Mouse (Mus musculus) heart, embryonic 12.5 days (tissue): ENCODE measurements around the gene Olfr625-ps1. TPM values are rescaled to one million over a fixed set of nuclear protein-coding genes. Genes with fewer than 3 reads are reported as not detected.
"Not testable (repeated sequence)": the region's sequence is repeated elsewhere in the genome, so short reads cannot be mapped to it uniquely, and the experiment has no call there.

Source experiments
- ATAC-seq: fragments of 200-750 bp; cut with Nextera tagmentation; 2 replicates; pipeline ENCODE4 v1.8.0; 2017; ENCODE audit warnings: moderate TSS enrichment, moderate library complexity; ENCODE audit not compliant: insufficient number of reproducible peaks, low FRiP score
- H3K27ac ChIP-seq: fragments of 300-500 bp; sonication (generic); 2 replicates; pipeline ENCODE4 v1.5.1; 2016; ENCODE audit warnings: mild to moderate bottlenecking, moderate library complexity; ENCODE audit not compliant: poor library complexity, severe bottlenecking
- H3K27me3 ChIP-seq: fragments of 300-500 bp; sonication (generic); replicated peaks from 2 replicates; pipeline ENCODE4 v1.6.1; 2016; ENCODE audit warnings: mild to moderate bottlenecking, moderate library complexity
- H3K36me3 ChIP-seq: fragments of 300-500 bp; sonication (generic); 2 replicates; pipeline ENCODE4 v1.6.1; 2016; ENCODE audit warnings: mild to moderate bottlenecking, moderate library complexity
- H3K4me1 ChIP-seq: fragments of 300-500 bp; sonication (generic); replicated peaks from 2 replicates; pipeline ENCODE4 v1.6.1; 2016; ENCODE audit warnings: mild to moderate bottlenecking
- H3K4me2 ChIP-seq: fragments of 300-500 bp; sonication (generic); 2 replicates; pipeline ENCODE4 v1.6.1; 2016; ENCODE audit warnings: mild to moderate bottlenecking, moderate library complexity
- H3K4me3 ChIP-seq: fragments of 300-500 bp; sonication (generic); 2 replicates; pipeline ENCODE4 v1.5.1; 2016; ENCODE audit warnings: mild to moderate bottlenecking
- H3K9ac ChIP-seq: fragments of 300-500 bp; sonication (generic); 2 replicates; pipeline ENCODE4 v1.6.1; 2016; ENCODE audit warnings: mild to moderate bottlenecking, moderate library complexity
- H3K9me3 ChIP-seq: fragments of 300-500 bp; sonication (generic); replicated peaks from 2 replicates; pipeline ENCODE4 v1.6.1; 2016; ENCODE audit warnings: mild to moderate bottlenecking, moderate library complexity
- WGBS: fragments of 180-500 bp; shearing (Covaris S2); methylation state at CpG from one replicate; pipeline ENCODE4 v1.1.7; 2016; 5-methylcytosine and 5-hydroxymethylcytosine counted together
- polyA plus RNA-seq: library from polyadenylated mRNA; unstranded; fragments of >200 nt; fragmentation: Nextera tagmentation; extraction: Ambion mirVana; gene quantifications from 2 replicates; pipeline ENCODE4 v1.2.1, GENCODE M21; 2016

Olfr625-ps1 gene
- not detected in 2 replicates for polyA plus RNA-seq

DNA sequence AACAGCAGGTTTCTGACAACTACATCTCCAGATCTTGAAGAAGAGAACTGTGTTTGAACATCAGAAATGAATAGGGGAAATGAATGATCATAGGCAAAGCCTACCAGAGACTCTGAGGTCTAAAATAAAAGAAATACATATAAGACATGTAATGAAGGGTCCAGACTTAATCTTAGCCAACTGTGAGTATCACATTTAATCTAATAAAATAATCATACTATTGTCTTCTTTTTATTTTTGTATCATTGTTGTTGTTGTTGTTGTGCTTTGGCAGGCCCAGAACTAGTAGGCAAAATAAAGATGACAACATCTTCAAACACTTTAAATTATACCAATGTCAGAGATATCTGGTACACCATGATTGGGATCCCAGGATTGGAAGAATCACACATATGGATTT is at the start of gene Olfr625-ps1:
TSS of gene Olfr625-ps1 (plus strand) at position 301 of the 400 bp plus-strand sequence.
- Histone ChIP-seq H3K9me3 (no peaks in the 10 kb centered on the region), H3K4me2 (no peak within 1 kb of the TSS), H3K36me3 (no peaks in the 10 kb centered on the region), H3K27me3 (no peaks in the 10 kb centered on the region), H3K4me1 (no peaks in the 10 kb centered on the region), H3K9ac (no peak within 1 kb of the TSS), H3K4me3 (no peak within 1 kb of the TSS), H3K27ac (no peak within 1 kb of the TSS)
- no peak for ATAC-seq

DNA sequence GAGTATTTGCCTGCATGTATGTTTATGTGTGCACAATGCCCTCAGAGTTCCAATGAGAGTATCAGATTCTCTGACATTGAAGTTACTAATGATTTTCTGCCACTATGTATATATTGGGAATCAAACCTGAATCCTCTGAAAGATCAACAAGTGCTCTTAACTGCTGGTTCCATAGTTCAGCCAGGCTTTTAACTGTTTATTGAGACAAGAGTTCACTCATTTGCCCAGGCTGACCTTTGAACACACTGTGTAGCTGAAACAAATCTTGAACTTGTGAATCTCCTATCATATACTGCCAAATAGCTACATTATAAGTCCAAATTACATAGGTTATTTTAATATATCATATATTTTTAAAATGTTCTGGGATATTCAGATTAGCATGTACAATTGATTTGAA is 45.7 kb upstream of the Olfr625-ps1 start:
- ATAC-seq: no peak
- Histone ChIP-seq H3K27ac (no peak overlapping the region), H3K4me1 (no peaks in the 10 kb centered on the region), H3K4me3 (no peak overlapping the region), H3K9ac (no peak overlapping the region), H3K4me2 (no peak overlapping the region), H3K9me3 (no peaks in the 10 kb centered on the region), H3K27me3 (no peaks in the 10 kb centered on the region), H3K36me3 (no peaks in the 10 kb centered on the region)

DNA sequence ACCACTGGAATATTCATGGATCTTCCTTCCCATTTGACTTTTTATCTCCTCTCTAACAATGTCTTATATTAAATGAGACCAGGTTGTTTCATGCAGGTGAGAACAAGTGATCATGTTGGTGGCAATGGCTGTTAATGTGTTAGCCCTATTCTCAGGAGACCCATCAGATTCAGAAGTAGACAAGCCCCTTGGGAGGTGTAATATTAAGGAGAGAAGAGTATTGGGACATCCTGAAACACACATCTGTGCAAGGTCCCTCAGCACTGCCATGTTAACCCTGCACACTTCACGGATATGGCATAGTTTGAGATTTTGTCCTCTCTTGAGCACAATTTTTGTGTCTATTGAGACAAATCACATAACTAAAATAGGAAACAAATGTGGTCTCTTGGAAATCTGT is 39.9 kb upstream of the Olfr625-ps1 start, which contains the start of gene Olfr622:
TSS of gene Olfr622 (minus strand) at position 101 of the 400 bp plus-strand sequence.
- ATAC-seq: no peak
- no peak within 1 kb of the TSS for H3K4me2 ChIP-seq
- 80% methylated on average over 1 of the region's 1 CpGs for WGBS
- no peak within 1 kb of the TSS for H3K9ac ChIP-seq
- H3K4me3 ChIP-seq: no peak within 1 kb of the TSS
- no peak within 1 kb of the TSS for H3K27ac ChIP-seq
- no peaks in the 10 kb centered on the region for H3K9me3 ChIP-seq
- no peaks in the 10 kb centered on the region for H3K27me3 ChIP-seq
- no peaks in the 10 kb centered on the region for H3K36me3 ChIP-seq
- H3K4me1 ChIP-seq: no peaks in the 10 kb centered on the region

DNA sequence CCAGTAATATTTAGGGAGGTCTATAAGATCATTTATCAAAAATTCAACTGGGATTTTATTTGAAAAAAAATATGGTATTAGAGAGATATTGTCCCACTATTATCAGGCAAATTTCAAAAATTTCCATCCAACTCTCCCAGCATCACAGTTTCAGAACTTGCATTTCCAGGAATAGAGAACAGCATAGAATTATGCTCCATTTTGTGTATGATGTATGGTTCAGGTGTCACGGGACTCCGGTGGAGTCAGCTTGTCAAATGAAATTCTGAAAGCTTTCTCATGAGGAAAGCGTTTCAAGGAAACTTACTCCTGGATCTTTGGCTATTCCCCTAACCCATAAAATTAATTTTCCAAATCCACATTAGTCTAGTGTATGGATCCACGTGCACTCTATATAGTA is 38.5 kb upstream of the Olfr625-ps1 start:
- H3K27me3 ChIP-seq: no peaks in the 10 kb centered on the region
- ATAC-seq: no peak
- WGBS: 82% methylated on average over 4 of the region's 4 CpGs

DNA sequence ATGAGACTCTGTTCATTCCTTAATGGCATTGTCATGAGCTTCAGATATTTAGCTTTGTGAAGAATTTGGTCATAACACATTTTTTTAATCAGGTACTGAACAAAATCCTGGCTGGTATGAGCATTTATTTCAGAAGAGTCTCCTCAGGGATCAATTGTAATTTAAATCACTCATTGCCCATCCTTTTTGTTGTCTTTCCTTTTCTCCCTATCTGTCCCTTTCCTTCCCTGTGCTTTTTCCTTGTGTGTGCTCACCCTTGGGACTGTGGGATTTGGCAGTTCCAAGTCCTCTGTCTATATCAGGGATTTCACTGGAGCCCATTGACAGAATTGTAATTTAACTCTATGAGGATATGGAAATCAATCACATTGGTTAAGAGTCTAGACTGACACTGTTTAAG is 18.9 kb upstream of the Olfr625-ps1 start, which contains the start of gene Olfr623:
TSS of gene Olfr623 (minus strand) at position 101 of the 400 bp plus-strand sequence.
- H3K36me3 ChIP-seq: no peaks in the 10 kb centered on the region
- ATAC-seq: no peak
- H3K9ac ChIP-seq: no peak within 1 kb of the TSS
- no peak within 1 kb of the TSS for H3K4me2 ChIP-seq
- no peaks in the 10 kb centered on the region for H3K9me3 ChIP-seq
- no peaks in the 10 kb centered on the region for H3K27me3 ChIP-seq
- no peaks in the 10 kb centered on the region for H3K4me1 ChIP-seq
- H3K4me3 ChIP-seq: no peak within 1 kb of the TSS
- no peak within 1 kb of the TSS for H3K27ac ChIP-seq

More for the DNA sequence above, 38.5 kb upstream of the Olfr625-ps1 start:
- H3K36me3 ChIP-seq: no peaks in the 10 kb centered on the region
- no peak overlapping the region for H3K4me3 ChIP-seq
- H3K9me3 ChIP-seq: no peaks in the 10 kb centered on the region
- no peaks in the 10 kb centered on the region for H3K4me1 ChIP-seq
- no peak overlapping the region for H3K4me2 ChIP-seq
- H3K9ac ChIP-seq: no peak overlapping the region
- H3K27ac ChIP-seq: no peak overlapping the region

DNA sequence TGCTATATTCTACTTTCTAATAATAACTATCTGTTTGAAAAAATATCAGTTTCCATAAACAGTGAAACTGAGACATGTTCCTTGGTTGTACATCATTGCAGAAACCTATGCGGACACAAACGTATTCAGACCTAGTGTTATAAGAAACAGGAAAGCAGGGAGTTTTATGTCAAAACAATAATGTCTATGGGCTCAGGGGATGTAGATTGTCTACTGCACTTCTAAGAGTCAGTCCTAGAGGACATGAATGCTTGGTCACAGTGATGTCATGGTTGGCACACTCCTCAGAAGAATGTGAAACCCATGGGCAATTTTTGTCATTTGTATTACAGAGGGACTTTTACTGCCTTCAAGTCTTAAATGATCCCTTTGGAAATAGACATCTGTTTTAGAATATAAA is 11.4 kb upstream of the Olfr625-ps1 start, which contains the start of gene Olfr624:
TSS of gene Olfr624 (minus strand) at position 101 of the 400 bp plus-strand sequence.
- 81% methylated on average over 2 of the region's 2 CpGs for WGBS
- ATAC-seq: no peak
- Histone ChIP-seq H3K36me3 (no peaks in the 10 kb centered on the region), H3K27ac (no peak within 1 kb of the TSS), H3K27me3 (no peaks in the 10 kb centered on the region), H3K9me3 (no peaks in the 10 kb centered on the region), H3K4me3 (no peak within 1 kb of the TSS), H3K9ac (no peak within 1 kb of the TSS), H3K4me1 (no peaks in the 10 kb centered on the region), H3K4me2 (no peak within 1 kb of the TSS)

DNA sequence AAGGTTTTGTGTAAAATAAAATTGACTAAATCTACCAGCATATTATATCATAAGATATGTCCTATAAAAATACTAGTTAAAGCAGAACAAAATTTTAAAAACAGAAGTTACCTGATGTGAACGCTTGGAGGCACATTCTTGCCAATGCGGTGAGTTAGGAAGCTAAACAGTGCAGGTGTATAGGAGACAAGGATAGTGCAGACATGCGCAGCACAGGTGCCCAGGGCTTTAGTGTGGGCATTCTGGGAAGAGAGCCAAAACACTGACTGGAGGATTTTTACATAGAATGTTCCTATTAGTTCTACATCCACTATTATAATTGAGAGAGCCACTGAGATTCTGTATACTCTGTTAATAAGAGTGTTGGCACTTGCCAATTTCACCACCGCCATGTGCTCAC is 16.9 kb downstream of the Olfr625-ps1 start:
- H3K9ac ChIP-seq: no peak overlapping the region
- H3K27me3 ChIP-seq: no peaks in the 10 kb centered on the region
- H3K27ac ChIP-seq: no peak overlapping the region
- no peaks in the 10 kb centered on the region for H3K36me3 ChIP-seq
- no peaks in the 10 kb centered on the region for H3K9me3 ChIP-seq
- H3K4me2 ChIP-seq: no peak overlapping the region
- no peak for ATAC-seq
- WGBS: 86% methylated on average over 4 of the region's 4 CpGs
- no peaks in the 10 kb centered on the region for H3K4me1 ChIP-seq
- no peak overlapping the region for H3K4me3 ChIP-seq

DNA sequence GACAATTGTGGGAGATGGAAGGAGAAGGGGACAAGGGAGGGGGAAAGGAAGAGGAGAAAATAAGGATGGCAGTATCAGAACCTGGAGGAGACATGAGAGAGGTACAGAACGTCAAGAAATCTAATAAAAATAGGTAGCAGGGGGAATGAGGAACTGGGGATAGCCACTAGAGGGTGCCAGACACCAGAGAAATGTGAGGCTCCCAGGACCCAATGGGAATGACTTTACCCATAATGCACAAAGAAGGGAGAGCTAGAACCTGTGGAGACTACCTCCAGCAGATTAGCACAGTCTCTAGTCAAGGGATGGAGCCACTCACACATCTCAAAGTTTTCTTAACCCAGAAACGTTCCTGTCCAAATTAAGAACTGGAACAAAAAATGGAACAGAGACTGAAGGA is 29.5 kb downstream of the Olfr625-ps1 start:
- no peaks in the 10 kb centered on the region for H3K27me3 ChIP-seq
- H3K4me3 ChIP-seq: no peak overlapping the region
- H3K9ac ChIP-seq: no peak overlapping the region
- H3K4me2 ChIP-seq: no peak overlapping the region
- ATAC-seq: no peak
- no peak overlapping the region for H3K27ac ChIP-seq
- 22% methylated on average over 2 of the region's 2 CpGs for WGBS
- H3K36me3 ChIP-seq: no peaks in the 10 kb centered on the region
- no peaks in the 10 kb centered on the region for H3K9me3 ChIP-seq
- no peaks in the 10 kb centered on the region for H3K4me1 ChIP-seq

DNA sequence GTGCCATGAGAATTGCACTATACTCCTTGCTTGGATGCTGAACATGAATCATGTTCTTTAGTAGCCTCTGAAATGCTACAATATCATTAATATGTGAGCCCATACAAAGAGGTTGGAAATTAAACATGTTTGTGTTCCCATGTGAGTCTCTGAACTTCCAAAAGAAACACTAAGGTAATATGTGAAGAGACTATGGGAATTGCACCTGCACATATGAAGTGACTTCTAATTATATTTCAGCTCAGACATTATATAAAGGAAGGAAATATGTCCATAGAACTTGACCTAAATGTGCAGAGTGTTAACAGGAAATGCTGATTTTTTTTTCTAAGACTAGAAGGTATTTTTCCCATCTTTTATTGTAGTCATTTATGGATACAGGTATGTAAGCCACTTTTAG is 31.9 kb downstream of the Olfr625-ps1 start, which contains the start of gene Olfr243:
TSS of gene Olfr243 (plus strand) at position 301 of the 400 bp plus-strand sequence.
- Histone ChIP-seq H3K27ac (no peak within 1 kb of the TSS), H3K4me1 (no peaks in the 10 kb centered on the region), H3K9me3 (no peaks in the 10 kb centered on the region), H3K9ac (no peak within 1 kb of the TSS), H3K4me2 (no peak within 1 kb of the TSS), H3K27me3 (no peaks in the 10 kb centered on the region), H3K36me3 (no peaks in the 10 kb centered on the region), H3K4me3 (no peak within 1 kb of the TSS)
- no peak for ATAC-seq

DNA sequence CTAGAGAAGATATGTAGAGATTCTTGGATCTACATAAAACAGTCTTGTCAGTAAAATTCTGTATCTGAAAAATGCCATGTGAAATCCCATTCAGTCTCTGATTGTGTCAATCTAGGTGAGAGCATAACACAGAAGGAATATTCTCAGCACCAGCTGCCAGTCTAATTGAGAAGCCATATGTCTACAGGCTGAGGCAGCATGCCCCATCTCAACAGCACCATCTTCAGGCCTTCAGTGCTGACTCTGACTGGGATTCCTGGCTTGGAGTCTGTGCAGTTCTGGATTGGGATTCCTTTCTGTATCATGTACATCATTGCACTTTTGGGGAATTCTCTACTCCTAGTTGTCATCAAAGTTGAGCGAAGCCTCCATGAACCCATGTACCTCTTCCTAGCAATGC is 33.9 kb downstream of the Olfr625-ps1 start:
- H3K9ac ChIP-seq, H3K36me3 ChIP-seq, H3K9me3 ChIP-seq, ATAC-seq, H3K27ac ChIP-seq, H3K4me3 ChIP-seq, H3K4me2 ChIP-seq, H3K27me3 ChIP-seq, H3K4me1 ChIP-seq: not testable (repeated sequence)
- 97% methylated on average over 1 of the region's 1 CpGs for WGBS

DNA sequence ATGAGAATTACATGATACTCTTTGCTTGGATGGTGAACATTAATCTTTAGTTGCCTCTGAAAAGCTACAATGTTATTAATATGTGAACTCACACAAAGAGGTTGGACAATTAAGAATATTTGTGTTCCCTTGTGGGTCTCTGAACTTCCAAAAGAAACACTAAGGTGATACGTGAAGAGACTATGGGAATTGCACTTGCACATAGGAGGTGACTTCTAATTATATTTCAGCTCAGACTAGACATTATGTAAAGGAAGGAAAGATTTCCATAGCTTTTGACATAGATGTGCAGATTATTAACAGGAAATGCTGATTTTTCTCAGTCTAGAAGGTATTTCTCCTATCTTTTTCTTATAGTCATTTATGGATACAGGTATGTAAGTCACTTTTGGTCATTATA is 47.6 kb downstream of the Olfr625-ps1 start, which contains the start of gene Olfr628:
TSS of gene Olfr628 (plus strand) at position 301 of the 400 bp plus-strand sequence.
- 85% methylated on average over 1 of the region's 1 CpGs for WGBS
- ATAC-seq: no peak
- Histone ChIP-seq H3K9ac (no peak within 1 kb of the TSS), H3K4me1 (no peaks in the 10 kb centered on the region), H3K27me3 (no peaks in the 10 kb centered on the region), H3K36me3 (no peaks in the 10 kb centered on the region), H3K4me3 (no peak within 1 kb of the TSS), H3K4me2 (no peak within 1 kb of the TSS), H3K9me3 (no peaks in the 10 kb centered on the region), H3K27ac (no peak within 1 kb of the TSS)
